Mouse (Mus musculus) heart, embryonic 14.5 days (tissue): Measurements from ENCODE around the gene Lrp10. TPM values are rescaled to one million over a fixed set of nuclear protein-coding genes. Genes with fewer than 3 reads are reported as not detected.

Source experiments
- ATAC-seq: fragments of 200-750 bp; cut with Nextera tagmentation; 2 replicates; pipeline ENCODE4 v1.8.0; 2017; ENCODE audit warnings: low read depth, moderate TSS enrichment; ENCODE audit not compliant: insufficient number of reproducible peaks, insufficient read depth, low FRiP score
- H3K27ac ChIP-seq, 2 experiments: fragments of 200-500 bp in 1 of 2; fragments of 300-500 bp in 1 of 2; sonication (generic) in 1 of 2; replicated peaks in 1 of 2; 2 replicates each; pipeline ENCODE4 v1.5.1; 2012 to 2014; ENCODE audit warnings: low read depth in 2 of 2, low read length in 2 of 2, control low read depth in 1 of 2, mild to moderate bottlenecking in 1 of 2, mixed read lengths in 1 of 2; ENCODE audit not compliant: control insufficient read depth in 1 of 2, insufficient read depth in 1 of 2
- H3K27me3 ChIP-seq: fragments of 300-500 bp; sonication (generic); 2 replicates; pipeline ENCODE4 v1.6.1; 2014; ENCODE audit warnings: mild to moderate bottlenecking, low read length, control low read depth; ENCODE audit not compliant: control insufficient read depth, insufficient read depth
- H3K36me3 ChIP-seq: fragments of 300-500 bp; sonication (generic); 2 replicates; pipeline ENCODE4 v1.6.1; 2014; ENCODE audit warnings: mild to moderate bottlenecking, control low read depth, low read length, mixed read lengths; ENCODE audit not compliant: control insufficient read depth, insufficient read depth
- H3K4me1 ChIP-seq, 2 experiments: fragments of 200-500 bp in 1 of 2; fragments of 300-500 bp in 1 of 2; sonication (generic) in 1 of 2; 2 replicates each; pipeline ENCODE4 v1.6.1; 2012 to 2014; ENCODE audit warnings: low read length in 2 of 2, control low read depth in 1 of 2, mixed read lengths in 1 of 2; ENCODE audit not compliant: control insufficient read depth in 2 of 2, insufficient read depth in 2 of 2
- H3K4me2 ChIP-seq: fragments of 300-500 bp; sonication (generic); 2 replicates; pipeline ENCODE4 v1.6.1; 2014; ENCODE audit warnings: mild to moderate bottlenecking, low read length
- H3K4me3 ChIP-seq, 2 experiments: fragments of 200-500 bp in 1 of 2; fragments of 300-500 bp in 1 of 2; sonication (generic) in 1 of 2; 2 replicates each; pipeline ENCODE4 v1.5.1; 2012 to 2014; ENCODE audit warnings: low read length in 2 of 2, mild to moderate bottlenecking in 2 of 2, control low read depth in 1 of 2, low read depth in 1 of 2, moderate library complexity in 1 of 2; ENCODE audit not compliant: control insufficient read depth in 1 of 2, insufficient read depth in 1 of 2
- H3K9ac ChIP-seq: fragments of 300-500 bp; sonication (generic); 2 replicates; pipeline ENCODE4 v1.6.1; 2014; ENCODE audit warnings: mild to moderate bottlenecking, low read length
- H3K9me3 ChIP-seq: fragments of 300-500 bp; sonication (generic); 2 replicates; pipeline ENCODE4 v1.6.1; 2016; ENCODE audit warnings: low read length, control low read depth; ENCODE audit not compliant: control insufficient read depth
- WGBS: fragments of 180-500 bp; shearing (Covaris S2); extraction: QIAGEN DNeasy Blood & Tissue Kit; methylation state at CpG from one replicate; pipeline ENCODE4 v1.1.7; 2014; 5-methylcytosine and 5-hydroxymethylcytosine counted together
- polyA plus RNA-seq: library from polyadenylated mRNA; unstranded; fragments of >200 nt; fragmentation: Nextera tagmentation; extraction: Ambion mirVana; gene quantifications from 2 replicates; pipeline ENCODE4 v1.2.1, GENCODE M21; 2014

The Lrp10 gene
- polyA plus RNA-seq, 1 experiment from 2014 or later, result 47.8 TPM

GRCm38 (mm10) chr14:54464293-54465005, 512 bp downstream of the Lrp10 start:
- peak overlapping the region; percentile 92 for H3K9ac ChIP-seq
- H3K36me3 ChIP-seq, result peaks cover 39% of the 10 kb centered on the region
- H3K9me3 ChIP-seq, result no peaks in the 10 kb centered on the region
- peak; percentile 76 for ATAC-seq
- peak overlapping the region; percentile 91 to 96 for H3K4me3 ChIP-seq
- H3K27ac ChIP-seq, result peak overlapping the region; percentile 66 to 83
- peak overlapping the region; percentile 84 for H3K4me2 ChIP-seq
- 2% methylated on average over 53 of the region's 57 CpGs for WGBS
- H3K27me3 ChIP-seq, result no peaks in the 10 kb centered on the region
- H3K4me1 ChIP-seq, result peaks cover 2 to 4% of the 10 kb centered on the region in 2 experiments; a peak in 1 of 4 replicates

DNA sequence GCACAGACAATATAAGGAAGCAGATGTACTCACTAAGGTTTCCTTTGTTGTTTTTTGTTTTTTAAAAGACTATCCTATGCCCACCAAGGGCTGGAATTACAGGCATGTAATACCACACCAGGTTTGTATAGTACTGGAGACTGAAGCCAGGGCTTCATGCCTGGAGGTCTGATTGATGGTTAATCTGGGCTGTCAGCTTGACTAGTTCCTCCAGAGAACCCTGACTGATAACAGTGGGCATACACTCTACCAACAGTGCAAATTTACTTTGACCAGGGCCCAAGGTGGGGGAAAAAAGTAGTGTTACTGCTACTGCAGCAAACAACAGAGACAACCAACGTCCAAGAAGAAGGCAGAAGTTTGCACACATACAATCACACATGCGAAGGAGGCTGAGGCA, 7.5 kb downstream of the Lrp10 start:
- peaks cover 4 to 7% of the 10 kb centered on the region in 2 experiments for H3K4me1 ChIP-seq
- H3K9ac ChIP-seq, result no peak overlapping the region
- H3K4me3 ChIP-seq, result no peak overlapping the region
- H3K27ac ChIP-seq, result no peak overlapping the region
- H3K27me3 ChIP-seq, result no peaks in the 10 kb centered on the region
- WGBS, result 92% methylated on average over 2 of the region's 2 CpGs
- H3K36me3 ChIP-seq, result peaks cover 39% of the 10 kb centered on the region
- no peak for ATAC-seq
- H3K9me3 ChIP-seq, result no peaks in the 10 kb centered on the region
- H3K4me2 ChIP-seq, result no peak overlapping the region

GRCm38 (mm10) chr14:54472671-54473070, 8.7 kb downstream of the Lrp10 start:
- peaks cover 28% of the 10 kb centered on the region for H3K36me3 ChIP-seq
- 54% methylated on average over 5 of the region's 5 CpGs for WGBS
- no peak overlapping the region for H3K4me2 ChIP-seq
- no peak overlapping the region for H3K27ac ChIP-seq
- ATAC-seq, result no peak
- H3K4me3 ChIP-seq, result no peak overlapping the region
- H3K9ac ChIP-seq, result no peak overlapping the region
- H3K9me3 ChIP-seq, result no peaks in the 10 kb centered on the region
- H3K27me3 ChIP-seq, result peaks cover 5% of the 10 kb centered on the region; the same call in 1 of the 2 replicates
- H3K4me1 ChIP-seq, result peaks cover 8 to 13% of the 10 kb centered on the region in 2 experiments

GRCm38 (mm10) chr14:54474744-54475143, 10.8 kb downstream of the Lrp10 start:
- Histone ChIP-seq H3K27me3 (peaks cover 14% of the 10 kb centered on the region), H3K9ac (no peak overlapping the region), H3K4me2 (no peak overlapping the region), H3K27ac (no peak overlapping the region), H3K9me3 (no peaks in the 10 kb centered on the region), H3K4me3 (no peak overlapping the region), H3K4me1 (peaks cover 11 to 13% of the 10 kb centered on the region in 2 experiments), H3K36me3 (peaks cover 7% of the 10 kb centered on the region)
- 63% methylated on average over 5 of the region's 5 CpGs for WGBS
- no peak for ATAC-seq

DNA sequence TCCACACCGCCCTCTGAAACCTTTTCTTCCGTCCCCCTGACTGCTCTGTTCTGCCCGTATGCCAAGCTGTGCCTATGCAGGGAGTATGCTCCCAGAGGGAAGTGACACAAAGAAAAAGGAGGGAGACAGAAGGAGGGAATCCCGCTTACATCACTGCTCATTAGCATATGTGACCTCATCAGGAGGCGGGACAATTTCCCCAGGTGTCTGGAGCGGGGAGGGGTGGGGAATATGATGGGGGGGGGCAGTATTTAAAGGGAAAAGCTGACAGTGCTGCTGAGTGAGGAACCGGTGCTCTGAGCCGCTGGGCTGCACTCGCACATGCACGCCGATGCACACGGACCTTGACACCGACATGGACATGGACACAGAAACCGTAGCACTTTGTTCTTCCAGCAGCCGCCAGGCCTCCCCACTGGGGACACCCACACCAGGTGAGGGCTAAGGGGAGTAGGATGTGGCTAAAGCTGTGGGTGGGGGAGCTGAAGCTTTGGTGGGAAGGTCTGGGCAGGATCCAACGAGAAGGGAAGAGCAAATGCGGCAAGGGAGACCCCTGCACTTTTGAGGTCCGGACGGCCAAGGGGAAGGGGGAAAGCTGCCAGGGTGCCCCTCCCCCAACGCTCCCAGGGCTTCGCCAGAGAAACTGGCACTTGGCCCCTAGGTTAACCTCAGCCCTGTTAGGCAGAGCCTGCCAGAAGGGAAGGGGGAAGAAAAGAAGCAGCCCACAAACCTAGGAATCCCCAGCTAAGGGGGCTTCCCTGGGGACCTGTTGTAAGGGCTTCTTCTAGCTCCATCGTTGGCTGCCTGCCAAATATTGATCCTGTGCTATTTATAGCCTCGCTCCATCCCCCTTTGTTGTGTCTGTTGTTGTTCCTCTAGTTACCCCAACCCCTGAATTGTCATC, 12.3 kb downstream of the Lrp10 start, which contains the start of gene Rem2:
TSS of gene Rem2 (plus strand) at position 160 of the 904 bp plus-strand sequence.
- H3K4me3 ChIP-seq, result peak within 1 kb of the TSS; percentile 46 to 58
- H3K9me3 ChIP-seq, result no peaks in the 10 kb centered on the region
- under 1% methylated on average over 23 of the region's 23 CpGs for WGBS
- H3K27ac ChIP-seq, result no peak within 1 kb of the TSS
- no peaks in the 10 kb centered on the region for H3K36me3 ChIP-seq
- peak within 1 kb of the TSS; percentile 90 for H3K4me2 ChIP-seq
- peak; percentile 27; the same call in 1 of the 2 replicates for ATAC-seq
- H3K4me1 ChIP-seq, result peaks cover 11 to 13% of the 10 kb centered on the region in 2 experiments
- peaks cover 14% of the 10 kb centered on the region for H3K27me3 ChIP-seq
- peak within 1 kb of the TSS; percentile 72 for H3K9ac ChIP-seq

GRCm38 (mm10) chr14:54477172-54477909, 13.4 kb downstream of the Lrp10 start:
- no peak overlapping the region for H3K4me2 ChIP-seq
- H3K27ac ChIP-seq, result no peak overlapping the region
- WGBS, result 75% methylated on average over 15 of the region's 15 CpGs
- peaks cover 11 to 13% of the 10 kb centered on the region in 2 experiments for H3K4me1 ChIP-seq
- no peak overlapping the region for H3K4me3 ChIP-seq
- no peak for ATAC-seq
- no peaks in the 10 kb centered on the region for H3K36me3 ChIP-seq
- H3K27me3 ChIP-seq, result peaks cover 14% of the 10 kb centered on the region
- no peaks in the 10 kb centered on the region for H3K9me3 ChIP-seq
- no peak overlapping the region for H3K9ac ChIP-seq

GRCm38 (mm10) chr14:54479451-54479920, 15.5 kb downstream of the Lrp10 start:
- Histone ChIP-seq H3K36me3 (no peaks in the 10 kb centered on the region), H3K4me3 (peak overlapping the region; percentile 49 to 51), H3K4me1 (peaks cover 11 to 13% of the 10 kb centered on the region in 2 experiments), H3K9me3 (no peaks in the 10 kb centered on the region), H3K4me2 (peak overlapping the region; percentile 86), H3K9ac (peak overlapping the region; percentile 74), H3K27me3 (peaks cover 14% of the 10 kb centered on the region), H3K27ac (no peak overlapping the region)
- no peak for ATAC-seq
- 2% methylated on average over 34 of the region's 40 CpGs for WGBS
